Mouse (Mus musculus) thymus, adult 2 months (tissue): ENCODE results near the gene Stra6l.

Source experiments
- CTCF ChIP-seq: fragments of 200-500 bp; IDR thresholded peaks from 2 replicates; pipeline ENCODE4 v1.5.1; 2012; ENCODE audit warnings: mild to moderate bottlenecking, control low read depth, low read length, moderate library complexity, borderline replicate concordance; ENCODE audit not compliant: control insufficient read depth, poor library complexity, insufficient read depth; ENCODE audit errors: extremely low read depth
- POLR2A ChIP-seq: fragments of 200-500 bp; IDR thresholded peaks from 2 replicates; pipeline ENCODE4 v1.6.1; 2012; ENCODE audit warnings: mild to moderate bottlenecking, low read length, control low read depth, moderate library complexity; ENCODE audit not compliant: control insufficient read depth, poor library complexity, insufficient read depth; ENCODE audit errors: extremely low read depth

DNA sequence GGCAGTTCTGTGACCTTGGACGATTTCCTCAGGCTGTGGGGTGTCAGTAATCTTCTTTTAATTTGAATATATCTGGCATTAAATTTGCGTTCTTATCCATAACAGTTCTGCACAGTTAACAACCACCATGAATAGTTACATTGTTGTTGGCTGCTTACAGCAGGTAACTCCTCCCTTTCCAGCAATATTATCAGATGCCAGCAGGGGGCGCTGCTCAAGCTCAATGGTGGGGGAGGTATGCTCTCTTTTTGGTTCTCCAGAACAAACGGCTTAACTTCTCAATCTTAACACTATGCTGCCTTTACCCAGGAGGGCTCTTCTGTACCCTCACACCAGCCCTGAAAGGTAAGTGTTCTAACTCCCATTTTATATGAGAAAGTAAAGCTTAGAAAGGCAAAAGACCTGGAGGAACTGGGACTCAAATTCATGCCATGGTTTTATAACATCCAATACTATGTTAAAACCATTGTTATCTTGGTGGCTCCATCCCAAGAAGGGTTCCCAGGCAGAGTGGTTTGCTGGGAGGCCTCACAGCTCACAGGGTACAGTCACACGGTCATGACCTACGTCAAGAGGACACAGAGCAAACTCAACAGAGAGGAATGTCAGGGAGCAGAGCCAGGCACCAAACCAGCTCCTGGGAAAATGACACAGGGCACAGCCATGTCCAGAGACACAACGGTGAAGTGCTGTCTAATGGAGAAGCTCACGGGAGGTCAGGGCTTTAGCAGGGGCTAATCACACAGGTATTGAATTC lies 28.2 kb upstream of the Stra6l start:
- TF ChIP-seq POLR2A (no peak), CTCF (no peak)
